In genomic region chr1:89184111-89184785, GRCm38 (mm10) we compare ENCODE assay signal across 9 mouse cellular contexts.
DNase-seq lines count a peak whose midpoint lies in the region; ATAC-seq and TF ChIP-seq lines count a peak whose summit lies in the region.
"Had no signal": no experiment of that assay in that cellular context is flagged by ENCODE, and none has a peak within 500 bp of the region (broad histone marks: within the 10 kb centered on the region; RNA-seq: fewer than 3 reads in every experiment).

No protein-coding gene starts in this region.

- TF ChIP-seq CTCF in layer of hippocampus, adult 2 months (conservative IDR thresholded peaks at IDR 0.05): no peak
- TF ChIP-seq CTCF in intestine, postnatal 0 days (IDR thresholded peaks at IDR 0.05; ENCODE audit: low read depth): no peak

- ATAC-seq in midbrain, embryonic 16.5 days: no peak
- ATAC-seq in stomach, embryonic 16.5 days (ENCODE audit: insufficient read depth, low FRiP score): no peak
- no peak for ATAC-seq in intestine, postnatal 0 days
- ATAC-seq: Patski had no signal

- H3K4me2 ChIP-seq in midbrain, embryonic 16.5 days (ENCODE audit: low read length): no peak overlapping the region
- H3K4me2 ChIP-seq in stomach, embryonic 16.5 days (ENCODE audit: low read depth, low read length): no peak overlapping the region
- no peak overlapping the region for H3K4me2 ChIP-seq in intestine, postnatal 0 days (replicated peaks; ENCODE audit: low read depth)

- H3K9ac ChIP-seq in midbrain, embryonic 16.5 days (ENCODE audit: low read depth, low read length): no peak overlapping the region
- no peak overlapping the region for H3K9ac ChIP-seq in stomach, embryonic 16.5 days (ENCODE audit: low read length)
- no peak overlapping the region for H3K9ac ChIP-seq in intestine, postnatal 0 days (ENCODE audit: low read depth, low read length)

- no peak for DNase-seq in midbrain, embryonic 10.5 days (ENCODE audit: low spot score)
- DNase-seq in embryonic facial prominence, embryonic 10.5 days (ENCODE audit: low spot score): no peak
- peak; percentile 45 to 69 for DNase-seq in layer of hippocampus, adult 2 months (ENCODE audit: low spot score in 2 of 2)
- no peak for DNase-seq in spleen, adult 12 weeks (ENCODE audit: low spot score)
- DNase-seq in spleen, postnatal 4 days (ENCODE audit: low spot score in 2 of 2): no peak

- H3K36me3 ChIP-seq in midbrain, embryonic 10.5 days: no peaks in the 10 kb centered on the region
- no peaks in the 10 kb centered on the region for H3K36me3 ChIP-seq in midbrain, embryonic 16.5 days (ENCODE audit: control insufficient read depth, insufficient read depth, low read length)
- no peaks in the 10 kb centered on the region for H3K36me3 ChIP-seq in embryonic facial prominence, embryonic 10.5 days (replicated peaks)
- no peaks in the 10 kb centered on the region for H3K36me3 ChIP-seq in stomach, embryonic 16.5 days (ENCODE audit: control insufficient read depth, insufficient read depth, low read length)
- no peaks in the 10 kb centered on the region for H3K36me3 ChIP-seq in intestine, postnatal 0 days (ENCODE audit: control insufficient read depth, insufficient read depth)

- WGBS in midbrain, embryonic 10.5 days: 72% methylated on average over 6 of the region's 6 CpGs
- 47% methylated on average over 6 of the region's 6 CpGs for WGBS in midbrain, embryonic 16.5 days
- 76% methylated on average over 6 of the region's 6 CpGs for WGBS in embryonic facial prominence, embryonic 10.5 days
- 83% methylated on average over 6 of the region's 6 CpGs for WGBS in stomach, embryonic 16.5 days
- WGBS in intestine, postnatal 0 days: 89% methylated on average over 6 of the region's 6 CpGs

- H3K9me3 ChIP-seq in midbrain, embryonic 10.5 days (replicated peaks): 0 out of 2 replicates have a peak, but pooled peaks cover 4% of the 10 kb centered on the region
- H3K9me3 ChIP-seq in midbrain, embryonic 16.5 days (replicated peaks; ENCODE audit: control insufficient read depth, low read length, poor library complexity, severe bottlenecking): no peaks in the 10 kb centered on the region
- no peaks in the 10 kb centered on the region for H3K9me3 ChIP-seq in embryonic facial prominence, embryonic 10.5 days
- H3K9me3 ChIP-seq in stomach, embryonic 16.5 days (replicated peaks; ENCODE audit: control insufficient read depth, low read length): no peaks in the 10 kb centered on the region
- no peaks in the 10 kb centered on the region for H3K9me3 ChIP-seq in intestine, postnatal 0 days (ENCODE audit: control insufficient read depth)

- peak overlapping the region; percentile 91 for H3K27ac ChIP-seq in midbrain, embryonic 10.5 days (replicated peaks)
- no peak overlapping the region; the same call in 1 of the 2 replicates for H3K27ac ChIP-seq in midbrain, embryonic 16.5 days (ENCODE audit: low read length)
- peak overlapping the region; percentile 75 for H3K27ac ChIP-seq in embryonic facial prominence, embryonic 10.5 days (replicated peaks)
- peak overlapping the region; percentile 48; the same call in 1 of the 2 replicates for H3K27ac ChIP-seq in layer of hippocampus, adult 2 months
- peak overlapping the region; percentile 66 for H3K27ac ChIP-seq in stomach, embryonic 16.5 days (ENCODE audit: low read length)
- no peak overlapping the region for H3K27ac ChIP-seq in intestine, postnatal 0 days (ENCODE audit: low read depth, low read length)

- H3K27me3 ChIP-seq in midbrain, embryonic 10.5 days (ENCODE audit: low read depth, poor library complexity, severe bottlenecking): no peaks in the 10 kb centered on the region
- no peaks in the 10 kb centered on the region for H3K27me3 ChIP-seq in midbrain, embryonic 16.5 days (ENCODE audit: control insufficient read depth, insufficient read depth, low read depth, low read length)
- H3K27me3 ChIP-seq in embryonic facial prominence, embryonic 10.5 days (replicated peaks; ENCODE audit: low read depth, poor library complexity, severe bottlenecking): no peaks in the 10 kb centered on the region
- H3K27me3 ChIP-seq in stomach, embryonic 16.5 days (ENCODE audit: control insufficient read depth, insufficient read depth, low read length): no peaks in the 10 kb centered on the region
- no peaks in the 10 kb centered on the region for H3K27me3 ChIP-seq in intestine, postnatal 0 days (replicated peaks; ENCODE audit: control insufficient read depth, insufficient read depth, low read length)
- H3K27me3 ChIP-seq: Patski had no signal

- peak overlapping the region; percentile 39; the same call in 1 of the 2 replicates for H3K4me3 ChIP-seq in midbrain, embryonic 10.5 days
- H3K4me3 ChIP-seq in midbrain, embryonic 16.5 days (ENCODE audit: low read depth, low read length): no peak overlapping the region
- no peak overlapping the region for H3K4me3 ChIP-seq in embryonic facial prominence, embryonic 10.5 days
- no peak overlapping the region for H3K4me3 ChIP-seq in layer of hippocampus, adult 2 months
- no peak overlapping the region for H3K4me3 ChIP-seq in stomach, embryonic 16.5 days (replicated peaks; ENCODE audit: low read length)
- H3K4me3 ChIP-seq in intestine, postnatal 0 days (ENCODE audit: low read depth, low read length): no peak overlapping the region

- H3K4me1 ChIP-seq in midbrain, embryonic 10.5 days: peaks cover 47% of the 10 kb centered on the region
- peaks cover 19% of the 10 kb centered on the region for H3K4me1 ChIP-seq in midbrain, embryonic 16.5 days (ENCODE audit: control insufficient read depth, insufficient read depth, low read length)
- H3K4me1 ChIP-seq in embryonic facial prominence, embryonic 10.5 days: peaks cover 39% of the 10 kb centered on the region
- H3K4me1 ChIP-seq in stomach, embryonic 16.5 days (ENCODE audit: control insufficient read depth, insufficient read depth, low read length): peaks cover 19% of the 10 kb centered on the region
- peaks cover 7% of the 10 kb centered on the region for H3K4me1 ChIP-seq in intestine, postnatal 0 days (replicated peaks; ENCODE audit: control insufficient read depth, insufficient read depth, low read length)

Comparison
In these comparisons a context has a peak if more than half of its experiments do, and no peak if none do; other contexts are left out.
1. H3K27ac ChIP-seq: peak in midbrain, embryonic 10.5 days (single experiment), embryonic facial prominence, embryonic 10.5 days (single experiment), layer of hippocampus, adult 2 months (single experiment) and stomach, embryonic 16.5 days (single experiment); none in midbrain, embryonic 16.5 days (single experiment) and intestine, postnatal 0 days (single experiment).
2. DNase-seq: peak in layer of hippocampus, adult 2 months (2 of 2); none in midbrain, embryonic 10.5 days (single experiment), embryonic facial prominence, embryonic 10.5 days (single experiment), spleen, adult 12 weeks (single experiment) and spleen, postnatal 4 days (0 of 2).